27 mouse cellular contexts compared by ENCODE assay signal in the genomic region with DNA sequence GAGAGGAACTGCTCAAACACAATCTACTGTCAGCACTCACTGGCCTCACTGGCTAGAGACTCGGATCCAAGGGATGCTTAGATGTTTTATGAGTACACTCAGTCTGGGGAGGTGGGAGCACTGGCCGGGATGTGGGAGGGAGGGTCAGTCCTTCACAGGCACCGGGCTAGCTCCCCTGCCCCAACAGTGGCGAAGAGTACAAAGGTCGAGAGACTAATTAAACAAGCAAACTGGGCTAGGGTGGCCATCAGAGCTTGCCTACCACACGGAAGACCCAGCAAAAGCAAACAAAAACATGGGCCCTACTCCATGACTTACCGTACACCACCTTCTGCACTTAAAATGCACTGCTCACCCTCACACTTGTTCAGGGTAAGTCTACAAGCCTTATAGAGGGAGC. TPM values are rescaled to one million over a fixed set of nuclear protein-coding genes. Genes with fewer than 3 reads are reported as not detected.
DNase-seq lines count a peak whose midpoint lies in the region; ATAC-seq and TF ChIP-seq lines count a peak whose summit lies in the region.
"Had no signal": no experiment of that assay in that cellular context is flagged by ENCODE, and none has a peak within 500 bp of the region (broad histone marks: within the 10 kb centered on the region; RNA-seq: fewer than 3 reads in every experiment).

No protein-coding gene starts in this region.

- H3K36me3 ChIP-seq in kidney, embryonic 16.5 days (ENCODE audit: insufficient read depth, low read length) = no peaks in the 10 kb centered on the region
- H3K36me3 ChIP-seq in kidney, embryonic 14.5 days (ENCODE audit: control insufficient read depth, insufficient read depth, low read length) = no peaks in the 10 kb centered on the region
- H3K36me3 ChIP-seq in intestine, embryonic 15.5 days = no peaks in the 10 kb centered on the region
- H3K36me3 ChIP-seq in liver, embryonic 11.5 days (ENCODE audit: control insufficient read depth, insufficient read depth, low read length) = no peaks in the 10 kb centered on the region
- H3K36me3 ChIP-seq in liver, postnatal 0 days (replicated peaks; ENCODE audit: insufficient read depth, low read length) = 0 out of 2 replicates have a peak, but pooled peaks cover 4% of the 10 kb centered on the region
- H3K36me3 ChIP-seq: midbrain, embryonic 15.5 days; neural tube, embryonic 15.5 days had no signal

- no peak overlapping the region for H3K4me2 ChIP-seq in kidney, embryonic 16.5 days (replicated peaks; ENCODE audit: low read depth, low read length)
- H3K4me2 ChIP-seq in kidney, embryonic 14.5 days (replicated peaks; ENCODE audit: low read depth, low read length) = no peak overlapping the region
- H3K4me2 ChIP-seq in intestine, embryonic 15.5 days (replicated peaks) = no peak overlapping the region
- H3K4me2 ChIP-seq in liver, embryonic 11.5 days = peak overlapping the region; percentile 8; the same call in 1 of the 2 replicates
- peak overlapping the region; percentile 20 for H3K4me2 ChIP-seq in liver, postnatal 0 days (ENCODE audit: low read depth, low read length)
- H3K4me2 ChIP-seq: embryonic facial prominence, embryonic 15.5 days; heart, embryonic 12.5 days; limb, embryonic 15.5 days; midbrain, embryonic 15.5 days; neural tube, embryonic 15.5 days had no signal

- H3K9me3 ChIP-seq in kidney, embryonic 16.5 days (ENCODE audit: low read length) = no peaks in the 10 kb centered on the region
- H3K9me3 ChIP-seq in kidney, embryonic 14.5 days (ENCODE audit: control insufficient read depth, low read length) = no peaks in the 10 kb centered on the region
- no peaks in the 10 kb centered on the region for H3K9me3 ChIP-seq in intestine, embryonic 15.5 days
- H3K9me3 ChIP-seq in liver, embryonic 11.5 days (ENCODE audit: control insufficient read depth, low read length) = no peaks in the 10 kb centered on the region
- no peaks in the 10 kb centered on the region for H3K9me3 ChIP-seq in liver, postnatal 0 days (ENCODE audit: low read length)
- H3K9me3 ChIP-seq: embryonic facial prominence, embryonic 15.5 days; heart, embryonic 12.5 days; limb, embryonic 15.5 days; midbrain, embryonic 15.5 days; neural tube, embryonic 15.5 days had no signal

- peaks cover 17% of the 10 kb centered on the region for H3K4me1 ChIP-seq in kidney, embryonic 16.5 days (ENCODE audit: insufficient read depth, low read length)
- peaks cover 16% of the 10 kb centered on the region for H3K4me1 ChIP-seq in kidney, embryonic 14.5 days (ENCODE audit: control insufficient read depth, insufficient read depth, low read length)
- peaks cover 25% of the 10 kb centered on the region for H3K4me1 ChIP-seq in intestine, embryonic 15.5 days (replicated peaks)
- peaks cover 13% of the 10 kb centered on the region for H3K4me1 ChIP-seq in liver, embryonic 11.5 days (replicated peaks; ENCODE audit: control insufficient read depth, insufficient read depth, low read length)
- H3K4me1 ChIP-seq in liver, postnatal 0 days (ENCODE audit: insufficient read depth) = peaks cover 25% of the 10 kb centered on the region
- H3K4me1 ChIP-seq: midbrain, embryonic 15.5 days; neural tube, embryonic 15.5 days had no signal

- no peak for ATAC-seq in kidney, embryonic 16.5 days (ENCODE audit: low FRiP score, low TSS enrichment)
- no peak for ATAC-seq in kidney, embryonic 14.5 days (ENCODE audit: low FRiP score, low TSS enrichment)
- ATAC-seq in intestine, embryonic 15.5 days = peak; percentile 30; the same call in 1 of the 2 replicates
- ATAC-seq in liver, embryonic 11.5 days (replicated peaks; ENCODE audit: low FRiP score) = peak; percentile 56; the same call in 1 of the 2 replicates
- peak; percentile 21; the same call in 1 of the 2 replicates for ATAC-seq in liver, postnatal 0 days
- ATAC-seq: activated CD4-positive, CD25-positive, alpha-beta regulatory T cell, adult 4 months; forebrain, embryonic 16.5 days; lung, postnatal 0 days; midbrain, embryonic 15.5 days had no signal

- TF ChIP-seq EP300 in liver, postnatal 0 days (IDR thresholded peaks at IDR 0.05; ENCODE audit: low read depth) = no peak

- DNase-seq in liver, embryonic 11.5 days (ENCODE audit: low spot score) = no peak
- DNase-seq in liver, postnatal 0 days = no peak
- DNase-seq in thymus, postnatal 10 days (ENCODE audit: low spot score in 2 of 2) = no peak
- no peak for DNase-seq in T-cell, adult 2 months (ENCODE audit: low spot score)
- DNase-seq: adrenal gland, adult 8-10 months; cerebellum, adult 2 months; cerebellum, postnatal 25 days; embryo, embryonic 11 days; gastrocnemius, postnatal 25 days; heart, adult 18-20 months; heart, postnatal 10 days; kidney, adult 9 months; kidney, postnatal 4 days; layer of hippocampus, adult 9-11 months had no signal

- 26% methylated on average over 7 of the region's 7 CpGs for WGBS in kidney, embryonic 16.5 days
- WGBS in kidney, embryonic 14.5 days = 30% methylated on average over 7 of the region's 7 CpGs
- WGBS in intestine, embryonic 15.5 days = 39% methylated on average over 7 of the region's 7 CpGs
- WGBS in liver, embryonic 11.5 days = 58% methylated on average over 7 of the region's 7 CpGs
- WGBS in liver, postnatal 0 days (ENCODE audit: insufficient replicate concordance) = 57% methylated on average over 7 of the region's 7 CpGs

- H3K4me3 ChIP-seq in kidney, embryonic 16.5 days (ENCODE audit: low read length) = no peak overlapping the region
- H3K4me3 ChIP-seq in kidney, embryonic 14.5 days (ENCODE audit: low read length) = no peak overlapping the region
- H3K4me3 ChIP-seq in intestine, embryonic 15.5 days (replicated peaks) = no peak overlapping the region
- H3K4me3 ChIP-seq in liver, embryonic 11.5 days (ENCODE audit: low read depth, low read length) = no peak overlapping the region
- H3K4me3 ChIP-seq in liver, postnatal 0 days (ENCODE audit: low read depth, low read length) = no peak overlapping the region
- H3K4me3 ChIP-seq: embryonic facial prominence, embryonic 15.5 days; heart, embryonic 12.5 days; limb, embryonic 15.5 days; midbrain, embryonic 15.5 days; myocyte; neural tube, embryonic 15.5 days had no signal

- peak overlapping the region; percentile 4; the same call in 1 of the 2 replicates for H3K27ac ChIP-seq in kidney, embryonic 16.5 days (ENCODE audit: low read length)
- no peak overlapping the region for H3K27ac ChIP-seq in kidney, embryonic 14.5 days (ENCODE audit: low read depth, low read length)
- H3K27ac ChIP-seq in intestine, embryonic 15.5 days = no peak overlapping the region
- peak overlapping the region; percentile 66 for H3K27ac ChIP-seq in liver, embryonic 11.5 days (ENCODE audit: low read depth, low read length)
- peak overlapping the region; percentile 67 for H3K27ac ChIP-seq in liver, postnatal 0 days (ENCODE audit: low read depth)
- H3K27ac ChIP-seq: embryonic facial prominence, embryonic 15.5 days; limb, embryonic 15.5 days; midbrain, embryonic 15.5 days; neural tube, embryonic 15.5 days had no signal

- no peak for TF ChIP-seq CTCF in liver, postnatal 0 days (IDR thresholded peaks at IDR 0.05; ENCODE audit: low read depth)

- H3K9ac ChIP-seq in kidney, embryonic 16.5 days (replicated peaks; ENCODE audit: low read length) = 0 out of 2 replicates have a peak overlapping the region, but pooled peaks have one; percentile 11
- H3K9ac ChIP-seq in kidney, embryonic 14.5 days (ENCODE audit: low read depth, low read length) = no peak overlapping the region
- H3K9ac ChIP-seq in intestine, embryonic 15.5 days = no peak overlapping the region
- no peak overlapping the region for H3K9ac ChIP-seq in liver, embryonic 11.5 days (ENCODE audit: low read depth, low read length)
- H3K9ac ChIP-seq in liver, postnatal 0 days (replicated peaks) = no peak overlapping the region
- H3K9ac ChIP-seq: embryonic facial prominence, embryonic 15.5 days; heart, embryonic 12.5 days; limb, embryonic 15.5 days; midbrain, embryonic 15.5 days; neural tube, embryonic 15.5 days had no signal

- H3K27me3 ChIP-seq in kidney, embryonic 16.5 days (ENCODE audit: insufficient read depth, low read length) = no peaks in the 10 kb centered on the region
- H3K27me3 ChIP-seq in kidney, embryonic 14.5 days (ENCODE audit: control insufficient read depth, insufficient read depth, low read length) = no peaks in the 10 kb centered on the region
- no peaks in the 10 kb centered on the region for H3K27me3 ChIP-seq in intestine, embryonic 15.5 days (replicated peaks)
- H3K27me3 ChIP-seq in liver, embryonic 11.5 days (replicated peaks; ENCODE audit: control insufficient read depth, insufficient read depth, low read length) = no peaks in the 10 kb centered on the region
- no peaks in the 10 kb centered on the region for H3K27me3 ChIP-seq in liver, postnatal 0 days (ENCODE audit: insufficient read depth, low read length)
- H3K27me3 ChIP-seq: embryonic facial prominence, embryonic 15.5 days; heart, embryonic 12.5 days; limb, embryonic 15.5 days; midbrain, embryonic 15.5 days; neural tube, embryonic 15.5 days had no signal

RNA-seq across cellular contexts. Expression of gene Zfp740, which starts 11.3 kb away (rescaled TPM):
- polyA plus RNA-seq in kidney, embryonic 16.5 days (2015; fragmentation: Nextera tagmentation; extraction: Ambion mirVana) = 82.1 and 88.7 TPM in 2 replicates
- 30.1 and 59.9 TPM in 2 replicates for polyA plus RNA-seq in kidney, embryonic 14.5 days (2014; fragmentation: Nextera tagmentation; extraction: Ambion mirVana)
- 41.3 and 44.1 TPM in 2 replicates for polyA plus RNA-seq in intestine, embryonic 15.5 days (2015; fragmentation: Nextera tagmentation; extraction: Ambion mirVana)
- polyA plus RNA-seq in liver, embryonic 11.5 days (2014; fragmentation: Nextera tagmentation; extraction: Ambion mirVana) = 38.1 and 38.3 TPM in 2 replicates
- polyA plus RNA-seq in liver, postnatal 0 days (2015; fragmentation: Nextera tagmentation; extraction: Ambion mirVana) = 10.7 and 11.6 TPM in 2 replicates

RNA-seq across cellular contexts. Expression of gene Csad, which starts 12.8 kb away (rescaled TPM):
- polyA plus RNA-seq in kidney, embryonic 16.5 days (2015; fragmentation: Nextera tagmentation; extraction: Ambion mirVana) = 131 and 153 TPM in 2 replicates
- 50.6 and 68.1 TPM in 2 replicates for polyA plus RNA-seq in kidney, embryonic 14.5 days (2014; fragmentation: Nextera tagmentation; extraction: Ambion mirVana)
- 45.8 and 49.3 TPM in 2 replicates for polyA plus RNA-seq in intestine, embryonic 15.5 days (2015; fragmentation: Nextera tagmentation; extraction: Ambion mirVana)
- polyA plus RNA-seq in liver, embryonic 11.5 days (2014; fragmentation: Nextera tagmentation; extraction: Ambion mirVana) = 33.3 and 35.1 TPM in 2 replicates
- polyA plus RNA-seq in liver, postnatal 0 days (2015; fragmentation: Nextera tagmentation; extraction: Ambion mirVana) = 224 and 243 TPM in 2 replicates

RNA-seq across cellular contexts. Expression of gene Itgb7, which starts 40.0 kb away (rescaled TPM):
- polyA plus RNA-seq in kidney, embryonic 16.5 days (2015; fragmentation: Nextera tagmentation; extraction: Ambion mirVana) = 1.4 and 1.9 TPM in 2 replicates
- 1.1 and 1.7 TPM in 2 replicates for polyA plus RNA-seq in kidney, embryonic 14.5 days (2014; fragmentation: Nextera tagmentation; extraction: Ambion mirVana)
- 10.8 and 12.9 TPM in 2 replicates for polyA plus RNA-seq in intestine, embryonic 15.5 days (2015; fragmentation: Nextera tagmentation; extraction: Ambion mirVana)
- polyA plus RNA-seq in liver, embryonic 11.5 days (2014; fragmentation: Nextera tagmentation; extraction: Ambion mirVana) = 3.9 and 4.1 TPM in 2 replicates
- polyA plus RNA-seq in liver, postnatal 0 days (2015; fragmentation: Nextera tagmentation; extraction: Ambion mirVana) = 5.8 and 8.6 TPM in 2 replicates

RNA-seq across cellular contexts. Expression of gene Soat2, which starts 41.4 kb away (rescaled TPM):
- polyA plus RNA-seq in kidney, embryonic 16.5 days (2015; fragmentation: Nextera tagmentation; extraction: Ambion mirVana) = 0.40 and 0.41 TPM in 2 replicates
- 0.11 and 0.28 TPM in 2 replicates for polyA plus RNA-seq in kidney, embryonic 14.5 days (2014; fragmentation: Nextera tagmentation; extraction: Ambion mirVana)
- 12.0 and 14.3 TPM in 2 replicates for polyA plus RNA-seq in intestine, embryonic 15.5 days (2015; fragmentation: Nextera tagmentation; extraction: Ambion mirVana)
- 31.4 and 36.2 TPM in 2 replicates for polyA plus RNA-seq in liver, embryonic 11.5 days (2014; fragmentation: Nextera tagmentation; extraction: Ambion mirVana)
- 10.9 and 13.6 TPM in 2 replicates for polyA plus RNA-seq in liver, postnatal 0 days (2015; fragmentation: Nextera tagmentation; extraction: Ambion mirVana)
- polyA plus RNA-seq: cerebellum, adult 2 months; forebrain, embryonic 16.5 days; midbrain, embryonic 15.5 days had no signal

RNA-seq across cellular contexts. Expression of gene Igfbp6, which starts 47.5 kb away (rescaled TPM):
- 33.0 and 33.9 TPM in 2 replicates for polyA plus RNA-seq in kidney, embryonic 16.5 days (2015; fragmentation: Nextera tagmentation; extraction: Ambion mirVana)
- polyA plus RNA-seq in kidney, embryonic 14.5 days (2014; fragmentation: Nextera tagmentation; extraction: Ambion mirVana) = 24.0 and 27.1 TPM in 2 replicates
- 10.9 and 12.7 TPM in 2 replicates for polyA plus RNA-seq in intestine, embryonic 15.5 days (2015; fragmentation: Nextera tagmentation; extraction: Ambion mirVana)
- polyA plus RNA-seq in liver, embryonic 11.5 days (2014; fragmentation: Nextera tagmentation; extraction: Ambion mirVana) = 0.77 and 1.1 TPM in 2 replicates
- 4.8 and 5.9 TPM in 2 replicates for polyA plus RNA-seq in liver, postnatal 0 days (2015; fragmentation: Nextera tagmentation; extraction: Ambion mirVana)
- polyA plus RNA-seq: macrophage had no signal

Comparison
In these comparisons a context has a peak if more than half of its experiments do, and no peak if none do; other contexts are left out.
1. H3K27ac ChIP-seq: peak in kidney, embryonic 16.5 days (single experiment), liver, embryonic 11.5 days (single experiment) and liver, postnatal 0 days (single experiment); none in kidney, embryonic 14.5 days (single experiment) and intestine, embryonic 15.5 days (single experiment).
2. ATAC-seq: peak in intestine, embryonic 15.5 days (single experiment), liver, embryonic 11.5 days (single experiment) and liver, postnatal 0 days (single experiment); none in kidney, embryonic 16.5 days (single experiment) and kidney, embryonic 14.5 days (single experiment).
3. H3K4me2 ChIP-seq: peak in liver, embryonic 11.5 days (single experiment) and liver, postnatal 0 days (single experiment); none in kidney, embryonic 16.5 days (single experiment), kidney, embryonic 14.5 days (single experiment) and intestine, embryonic 15.5 days (single experiment).